Mouse (Mus musculus) limb, embryonic 11.5 days (tissue): ENCODE measurements at regions not wholly inside any gene's neighbourhood (a gene's known extent, or its start where the extent isn't known, plus 50 kb on each side); places are given as distances from the start of the nearest gene placed in this dataset.

Experiments used
- ATAC-seq: fragments of 200-750 bp; cut with Nextera tagmentation; 2 replicates; pipeline ENCODE4 v1.8.0; 2017; ENCODE audit warnings: low read depth; ENCODE audit not compliant: insufficient number of reproducible peaks, low FRiP score, low TSS enrichment
- DNase-seq: peaks from one replicate; pipeline ENCODE4 v3.0.0-alpha.2; 2015; ENCODE audit warnings: low spot score
- H3K27ac ChIP-seq: fragments of 300-500 bp; sonication (generic); replicated peaks from 2 replicates; pipeline ENCODE4 v1.5.1; 2014; ENCODE audit warnings: low read depth, mild to moderate bottlenecking, low read length
- H3K27me3 ChIP-seq: fragments of 300-500 bp; sonication (generic); 2 replicates; pipeline ENCODE4 v1.6.1; 2014; ENCODE audit warnings: mild to moderate bottlenecking, low read length, mixed read lengths; ENCODE audit not compliant: control insufficient read depth, insufficient read depth
- H3K36me3 ChIP-seq: fragments of 300-500 bp; sonication (generic); 2 replicates; pipeline ENCODE4 v1.6.1; 2014; ENCODE audit warnings: mild to moderate bottlenecking, low read length, moderate library complexity, mixed read lengths; ENCODE audit not compliant: control insufficient read depth, insufficient read depth
- H3K4me1 ChIP-seq: fragments of 300-500 bp; sonication (generic); 2 replicates; pipeline ENCODE4 v1.6.1; 2014; ENCODE audit warnings: low read length, mixed read lengths; ENCODE audit not compliant: control insufficient read depth, insufficient read depth
- H3K4me2 ChIP-seq: fragments of 300-500 bp; sonication (generic); 2 replicates; pipeline ENCODE4 v1.6.1; 2014; ENCODE audit warnings: low read depth, mild to moderate bottlenecking, moderate library complexity; ENCODE audit not compliant: severe bottlenecking
- H3K4me3 ChIP-seq: fragments of 300-500 bp; sonication (generic); 2 replicates; pipeline ENCODE4 v1.5.1; 2014; ENCODE audit warnings: low read depth, low read length
- H3K9ac ChIP-seq: fragments of 300-500 bp; sonication (generic); 2 replicates; pipeline ENCODE4 v1.6.1; 2014; ENCODE audit warnings: mild to moderate bottlenecking, low read length
- H3K9me3 ChIP-seq: fragments of 300-500 bp; sonication (generic); 2 replicates; pipeline ENCODE4 v1.6.1; 2016; ENCODE audit warnings: low read length; ENCODE audit not compliant: control insufficient read depth
- WGBS: fragments of 180-500 bp; shearing (Covaris S2); extraction: QIAGEN DNeasy Blood & Tissue Kit; methylation state at CpG from one replicate; pipeline ENCODE4 v1.1.7; 2014; 5-methylcytosine and 5-hydroxymethylcytosine counted together

GRCm38 (mm10) chr16:24238075-24238555, 155.2 kb upstream of the Lpp start:
- Histone ChIP-seq H3K4me1 (no peaks in the 10 kb centered on the region), H3K9ac (no peak overlapping the region), H3K9me3 (no peaks in the 10 kb centered on the region), H3K27me3 (no peaks in the 10 kb centered on the region), H3K4me2 (no peak overlapping the region), H3K4me3 (no peak overlapping the region), H3K36me3 (no peaks in the 10 kb centered on the region), H3K27ac (no peak overlapping the region)
- WGBS = 71% methylated on average over 3 of the region's 3 CpGs
- ATAC-seq (no peak), DNase-seq (no peak)

DNA sequence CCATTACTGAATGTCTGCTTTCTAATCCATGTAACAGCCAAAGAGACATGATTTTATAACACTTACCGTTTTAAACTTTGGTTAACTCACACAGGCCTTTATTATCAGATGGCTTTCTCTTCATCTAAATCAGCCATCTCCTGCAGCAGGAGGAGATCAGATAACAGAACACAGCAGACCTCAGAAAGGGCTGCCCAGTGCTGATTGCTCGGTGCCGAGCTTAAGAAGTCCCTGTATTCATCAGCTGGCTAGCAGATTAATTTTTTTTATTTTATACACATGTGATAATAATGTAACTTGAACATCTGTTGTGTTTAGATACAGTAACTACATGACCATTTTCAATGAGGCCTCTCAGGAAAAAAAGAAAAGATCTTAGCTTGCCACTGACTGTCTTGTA, 155.9 kb upstream of the Lpp start:
- H3K4me1 ChIP-seq = no peaks in the 10 kb centered on the region

DNA sequence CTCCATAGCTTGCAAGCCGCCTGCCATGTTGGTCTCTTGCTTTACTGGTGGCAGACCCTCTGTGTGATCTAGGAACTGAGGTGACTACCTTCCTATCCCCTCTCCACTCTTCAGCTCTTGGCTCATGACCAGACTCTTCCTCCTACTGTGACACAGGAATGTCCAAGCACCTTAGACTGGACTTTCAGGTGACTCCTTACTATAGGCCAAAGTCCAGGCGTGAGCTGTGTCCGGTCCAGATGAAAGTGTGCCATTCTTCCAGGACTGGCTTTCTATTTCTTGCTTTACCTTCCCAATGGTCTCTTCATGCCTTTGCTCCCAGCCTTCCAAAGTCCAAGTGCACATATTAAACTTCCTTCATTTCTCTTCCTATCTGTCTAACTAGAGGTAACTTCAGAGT, 156.3 kb upstream of the Lpp start:
- WGBS = 90% methylated on average over 3 of the region's 3 CpGs
- no peak for ATAC-seq
- H3K4me2 ChIP-seq = no peak overlapping the region
- no peaks in the 10 kb centered on the region for H3K4me1 ChIP-seq
- H3K9ac ChIP-seq = no peak overlapping the region
- H3K27ac ChIP-seq = no peak overlapping the region
- DNase-seq = no peak
- H3K4me3 ChIP-seq = no peak overlapping the region
- H3K9me3 ChIP-seq = no peaks in the 10 kb centered on the region
- no peaks in the 10 kb centered on the region for H3K27me3 ChIP-seq
- no peaks in the 10 kb centered on the region for H3K36me3 ChIP-seq

More for the DNA sequence above, 155.9 kb upstream of the Lpp start:
- WGBS = 79% methylated on average over 3 of the region's 3 CpGs
- ATAC-seq (no peak), DNase-seq (no peak)
- no peak overlapping the region for H3K27ac ChIP-seq
- no peaks in the 10 kb centered on the region for H3K9me3 ChIP-seq
- H3K4me2 ChIP-seq = no peak overlapping the region
- no peak overlapping the region for H3K4me3 ChIP-seq
- no peaks in the 10 kb centered on the region for H3K36me3 ChIP-seq
- no peak overlapping the region for H3K9ac ChIP-seq
- no peaks in the 10 kb centered on the region for H3K27me3 ChIP-seq

- Histone ChIP-seq H3K9ac (no peak overlapping the region), H3K4me2 (no peak overlapping the region), H3K27ac (no peak overlapping the region), H3K9me3 (no peaks in the 10 kb centered on the region), H3K27me3 (no peaks in the 10 kb centered on the region), H3K36me3 (no peaks in the 10 kb centered on the region), H3K4me1 (peaks cover 2% of the 10 kb centered on the region; the same call in 1 of the 2 replicates), H3K4me3 (no peak overlapping the region)
- DNase-seq = no peak
- no peak for ATAC-seq
- 66% methylated on average over 3 of the region's 3 CpGs for WGBS
These were observed 156.8 kb upstream of the Lpp start for GRCm38 (mm10) chr16:24236511-24236910.

GRCm38 (mm10) chr16:24234795-24235194, 158.5 kb upstream of the Lpp start:
- H3K4me1 ChIP-seq = peaks cover 3% of the 10 kb centered on the region; the same call in 1 of the 2 replicates
- DNase-seq = no peak
- H3K4me3 ChIP-seq = no peak overlapping the region
- no peak overlapping the region for H3K4me2 ChIP-seq
- no peak for ATAC-seq
- no peaks in the 10 kb centered on the region for H3K9me3 ChIP-seq
- no peaks in the 10 kb centered on the region for H3K27me3 ChIP-seq
- H3K27ac ChIP-seq = no peak overlapping the region
- no peaks in the 10 kb centered on the region for H3K36me3 ChIP-seq
- no peak overlapping the region for H3K9ac ChIP-seq
- 85% methylated on average over 11 of the region's 11 CpGs for WGBS

DNA sequence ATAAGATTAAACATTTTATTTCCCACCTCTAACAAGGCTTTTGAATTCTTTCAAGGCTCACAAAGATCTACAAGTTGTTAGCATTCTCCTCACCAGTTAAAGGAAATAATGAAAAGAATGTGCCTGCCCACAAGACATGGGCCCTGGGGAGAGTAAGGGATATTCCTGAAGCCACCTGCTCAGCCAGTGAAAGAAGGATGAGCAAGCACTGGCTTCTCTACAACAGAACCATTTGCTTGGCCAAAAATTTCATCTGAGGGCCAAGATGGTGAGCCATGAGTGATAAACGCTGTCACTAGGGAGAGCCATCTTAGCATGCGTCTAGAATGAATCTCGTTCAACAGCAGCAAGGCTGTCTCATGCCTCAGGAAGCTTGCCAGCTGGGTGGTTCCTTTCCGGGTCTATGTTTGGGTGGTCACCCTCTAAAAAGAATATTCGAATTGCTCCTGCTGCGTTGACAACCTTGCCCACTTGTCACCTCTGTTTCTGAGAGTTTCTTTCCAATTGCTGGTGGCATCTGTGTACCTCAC, 161.2 kb upstream of the Lpp start:
- no peaks in the 10 kb centered on the region for H3K9me3 ChIP-seq
- no peaks in the 10 kb centered on the region for H3K27me3 ChIP-seq
- WGBS = 92% methylated on average over 6 of the region's 6 CpGs
- no peaks in the 10 kb centered on the region for H3K36me3 ChIP-seq
- no peak overlapping the region for H3K4me3 ChIP-seq
- peaks cover 3% of the 10 kb centered on the region; the same call in 1 of the 2 replicates for H3K4me1 ChIP-seq
- no peak overlapping the region for H3K27ac ChIP-seq
- H3K4me2 ChIP-seq = no peak overlapping the region
- H3K9ac ChIP-seq = no peak overlapping the region
- DNase-seq (no peak), ATAC-seq (no peak)

GRCm38 (mm10) chr16:24231506-24231905, 161.8 kb upstream of the Lpp start:
- 73% methylated on average over 5 of the region's 5 CpGs for WGBS
- no peaks in the 10 kb centered on the region for H3K9me3 ChIP-seq
- peaks cover 3% of the 10 kb centered on the region; the same call in 1 of the 2 replicates for H3K4me1 ChIP-seq
- no peaks in the 10 kb centered on the region for H3K36me3 ChIP-seq
- H3K4me3 ChIP-seq = no peak overlapping the region
- ATAC-seq (no peak), DNase-seq (no peak)
- no peaks in the 10 kb centered on the region for H3K27me3 ChIP-seq
- H3K9ac ChIP-seq = no peak overlapping the region
- H3K4me2 ChIP-seq = no peak overlapping the region
- no peak overlapping the region for H3K27ac ChIP-seq

DNA sequence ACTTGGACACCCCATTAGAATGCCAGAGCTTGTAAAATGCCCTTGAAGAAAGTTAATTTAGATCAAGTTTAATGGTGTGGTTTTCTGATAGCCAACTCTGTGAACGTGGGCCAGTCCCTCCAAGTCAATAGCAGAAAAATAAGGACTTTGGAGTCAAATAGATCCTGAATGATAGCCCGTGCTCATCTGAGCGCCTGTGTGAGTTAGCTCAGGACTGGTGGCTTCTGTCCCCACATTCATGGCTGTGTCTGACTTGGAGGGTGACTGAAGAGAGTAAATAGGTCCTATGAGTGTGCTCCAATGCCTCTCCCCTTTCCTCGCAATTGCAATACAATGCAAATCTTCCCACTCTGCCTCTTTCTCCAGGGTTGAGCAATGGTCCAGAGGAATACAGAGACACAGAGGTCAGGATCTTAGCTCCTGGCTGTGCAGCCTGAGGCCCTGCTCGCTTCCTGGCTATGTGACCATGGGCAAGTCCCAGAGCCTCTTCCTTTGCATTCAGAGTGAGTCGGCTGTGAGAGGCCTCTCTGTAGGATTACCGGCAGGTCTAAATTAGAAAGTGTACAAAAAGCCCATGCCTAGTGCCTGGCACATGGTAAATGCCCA, 164.2 kb upstream of the Lpp start:
- 69% methylated on average over 7 of the region's 7 CpGs for WGBS
- Histone ChIP-seq H3K27ac (no peak overlapping the region), H3K36me3 (no peaks in the 10 kb centered on the region), H3K4me1 (peaks cover 3% of the 10 kb centered on the region; the same call in 1 of the 2 replicates), H3K9me3 (no peaks in the 10 kb centered on the region), H3K27me3 (no peaks in the 10 kb centered on the region), H3K9ac (no peak overlapping the region), H3K4me3 (no peak overlapping the region), H3K4me2 (no peak overlapping the region)
- no peak for ATAC-seq
- DNase-seq = no peak

DNA sequence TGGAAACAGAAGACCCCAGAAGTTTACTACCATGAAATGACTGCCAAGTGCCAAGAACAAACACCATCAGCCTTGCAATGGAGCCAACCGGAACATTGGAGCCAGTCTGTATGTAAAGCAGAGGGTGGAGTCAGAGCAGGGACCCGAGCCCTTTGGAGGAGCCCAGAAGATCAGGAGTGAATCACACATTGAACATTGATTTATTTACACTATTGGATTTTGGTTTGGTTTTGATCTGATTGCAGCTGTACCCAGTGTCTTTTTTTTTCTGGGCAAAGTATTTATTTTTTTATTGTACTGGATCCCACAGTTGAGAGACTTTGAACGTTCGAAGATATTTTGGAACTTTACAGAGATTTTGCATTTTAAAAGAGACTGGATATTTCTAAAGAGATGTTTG, 167.4 kb upstream of the Lpp start:
- Histone ChIP-seq H3K9ac (no peak overlapping the region), H3K4me2 (no peak overlapping the region), H3K4me1 (no peaks in the 10 kb centered on the region), H3K9me3 (no peaks in the 10 kb centered on the region), H3K36me3 (no peaks in the 10 kb centered on the region), H3K27me3 (no peaks in the 10 kb centered on the region), H3K4me3 (no peak overlapping the region), H3K27ac (no peak overlapping the region)
- DNase-seq (no peak), ATAC-seq (no peak)
- WGBS = 81% methylated on average over 4 of the region's 4 CpGs
